Mouse (Mus musculus) brown adipose tissue, adult 24 weeks (tissue): ENCODE data around the gene Bcl2l10. TPM values are rescaled to one million over a fixed set of nuclear protein-coding genes. Genes with fewer than 3 reads are reported as not detected.

Experiments
- polyA plus RNA-seq: library from polyadenylated mRNA; stranded (reverse); fragments of >200 nt; gene quantifications from 2 replicates; pipeline ENCODE4 v1.2.4, GENCODE M21; 2012; ENCODE audit not compliant: missing spikeins, insufficient read depth, insufficient read length

The Bcl2l10 gene
- polyA plus RNA-seq, 1 experiment, result not detected

Other genes with a start within 250 kb of the Bcl2l10 start
- 16.9 and 18.4 TPM in 2 replicates for gene Myo5c, start 115.7 kb upstream of the Bcl2l10 start, polyA plus RNA-seq
- gene Gnb5, start 41.5 kb upstream of the Bcl2l10 start, polyA plus RNA-seq, result 21.2 and 27.0 TPM in 2 replicates
- 12.0 and 16.0 TPM in 2 replicates for gene Mapk6, start 62.2 kb downstream of the Bcl2l10 start, polyA plus RNA-seq
- gene Leo1, start 93.8 kb downstream of the Bcl2l10 start, polyA plus RNA-seq, result 19.0 and 21.4 TPM in 2 replicates
- 27.3 and 29.6 TPM in 2 replicates for gene Tmod3, start 211.9 kb downstream of the Bcl2l10 start, polyA plus RNA-seq